Mouse (Mus musculus) limb, embryonic 11.5 days (tissue): ENCODE measurements around the gene Dbndd2. TPM values are rescaled to one million over a fixed set of nuclear protein-coding genes. Genes with fewer than 3 reads are reported as not detected.

Source experiments
- ATAC-seq: fragments of 200-750 bp; cut with Nextera tagmentation; 2 replicates; pipeline ENCODE4 v1.8.0; 2017; ENCODE audit warnings: low read depth; ENCODE audit not compliant: insufficient number of reproducible peaks, low FRiP score, low TSS enrichment
- DNase-seq: peaks from one replicate; pipeline ENCODE4 v3.0.0-alpha.2; 2015; ENCODE audit warnings: low spot score
- H3K27ac ChIP-seq: fragments of 300-500 bp; sonication (generic); replicated peaks from 2 replicates; pipeline ENCODE4 v1.5.1; 2014; ENCODE audit warnings: low read depth, mild to moderate bottlenecking, low read length
- H3K27me3 ChIP-seq: fragments of 300-500 bp; sonication (generic); 2 replicates; pipeline ENCODE4 v1.6.1; 2014; ENCODE audit warnings: mild to moderate bottlenecking, low read length, mixed read lengths; ENCODE audit not compliant: control insufficient read depth, insufficient read depth
- H3K36me3 ChIP-seq: fragments of 300-500 bp; sonication (generic); 2 replicates; pipeline ENCODE4 v1.6.1; 2014; ENCODE audit warnings: mild to moderate bottlenecking, low read length, moderate library complexity, mixed read lengths; ENCODE audit not compliant: control insufficient read depth, insufficient read depth
- H3K4me1 ChIP-seq: fragments of 300-500 bp; sonication (generic); 2 replicates; pipeline ENCODE4 v1.6.1; 2014; ENCODE audit warnings: low read length, mixed read lengths; ENCODE audit not compliant: control insufficient read depth, insufficient read depth
- H3K4me2 ChIP-seq: fragments of 300-500 bp; sonication (generic); 2 replicates; pipeline ENCODE4 v1.6.1; 2014; ENCODE audit warnings: low read depth, mild to moderate bottlenecking, moderate library complexity; ENCODE audit not compliant: severe bottlenecking
- H3K4me3 ChIP-seq: fragments of 300-500 bp; sonication (generic); 2 replicates; pipeline ENCODE4 v1.5.1; 2014; ENCODE audit warnings: low read depth, low read length
- H3K9ac ChIP-seq: fragments of 300-500 bp; sonication (generic); 2 replicates; pipeline ENCODE4 v1.6.1; 2014; ENCODE audit warnings: mild to moderate bottlenecking, low read length
- H3K9me3 ChIP-seq: fragments of 300-500 bp; sonication (generic); 2 replicates; pipeline ENCODE4 v1.6.1; 2016; ENCODE audit warnings: low read length; ENCODE audit not compliant: control insufficient read depth
- WGBS: fragments of 180-500 bp; shearing (Covaris S2); extraction: QIAGEN DNeasy Blood & Tissue Kit; methylation state at CpG from one replicate; pipeline ENCODE4 v1.1.7; 2014; 5-methylcytosine and 5-hydroxymethylcytosine counted together
- polyA plus RNA-seq: library from polyadenylated mRNA; unstranded; fragments of >200 nt; fragmentation: Nextera tagmentation; extraction: Ambion mirVana; gene quantifications from 2 replicates; pipeline ENCODE4 v1.2.1, GENCODE M21; 2014

Gene Dbndd2
- polyA plus RNA-seq, result 0.38 and 1.3 TPM in 2 replicates

DNA sequence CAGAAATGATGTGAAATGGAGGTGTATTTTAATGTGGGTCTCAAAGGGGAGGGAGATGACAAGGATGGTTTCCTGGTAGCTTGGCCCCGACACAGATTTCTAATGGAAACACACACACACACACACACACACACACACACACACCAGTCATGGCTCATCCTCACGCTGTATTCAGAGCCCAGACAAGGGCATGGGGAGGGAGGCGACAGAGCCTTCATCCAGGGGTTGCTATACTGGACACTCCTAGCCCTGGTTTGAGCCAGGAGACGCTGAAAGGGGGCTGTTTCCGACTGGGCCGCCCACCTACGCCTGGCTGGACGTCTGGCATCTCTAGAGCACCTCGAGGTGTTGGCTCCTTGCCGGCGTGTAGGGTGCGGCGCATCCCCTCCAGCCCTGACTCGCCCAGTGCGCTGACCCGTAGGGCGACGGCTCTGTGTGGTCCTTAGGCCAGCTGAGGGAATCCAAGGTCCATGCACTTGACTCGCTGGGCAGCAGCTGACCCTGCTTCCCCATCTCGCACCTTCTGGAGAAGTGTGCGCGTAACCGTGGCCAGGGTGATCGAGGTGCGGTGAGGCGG is at the start of gene Dbndd2:
Gene Dbndd2, plus strand, starts transcription at position 426 of the 577 bp plus-strand sequence.
- H3K27me3 ChIP-seq, result peaks cover 21% of the 10 kb centered on the region
- no peak within 1 kb of the TSS for H3K27ac ChIP-seq
- H3K4me3 ChIP-seq, result peak within 1 kb of the TSS; percentile 68
- DNase-seq (peak; percentile 40), ATAC-seq (no peak)
- no peaks in the 10 kb centered on the region for H3K9me3 ChIP-seq
- WGBS, result 3% methylated on average over 26 of the region's 26 CpGs
- peaks cover 8% of the 10 kb centered on the region; the same call in 1 of the 2 replicates for H3K4me1 ChIP-seq
- peak within 1 kb of the TSS; percentile 57 for H3K9ac ChIP-seq
- peak within 1 kb of the TSS; percentile 100 for H3K4me2 ChIP-seq
- no peaks in the 10 kb centered on the region for H3K36me3 ChIP-seq

- 20% methylated on average over 8 of the region's 8 CpGs for WGBS
- Histone ChIP-seq H3K4me3 (no peak overlapping the region), H3K9me3 (no peaks in the 10 kb centered on the region), H3K27me3 (no peaks in the 10 kb centered on the region; the same call in 1 of the 2 replicates), H3K9ac (0 out of 2 replicates have a peak overlapping the region, but pooled peaks have one; percentile 3), H3K4me2 (no peak overlapping the region), H3K27ac (peak overlapping the region; percentile 42; the same call in 1 of the 2 replicates), H3K36me3 (no peaks in the 10 kb centered on the region), H3K4me1 (peaks cover 33% of the 10 kb centered on the region)
- no peak for ATAC-seq
- DNase-seq, result no peak
These were observed 49.5 kb upstream of the Dbndd2 start for GRCm38 (mm10) chr2:164436215-164436913.

DNA sequence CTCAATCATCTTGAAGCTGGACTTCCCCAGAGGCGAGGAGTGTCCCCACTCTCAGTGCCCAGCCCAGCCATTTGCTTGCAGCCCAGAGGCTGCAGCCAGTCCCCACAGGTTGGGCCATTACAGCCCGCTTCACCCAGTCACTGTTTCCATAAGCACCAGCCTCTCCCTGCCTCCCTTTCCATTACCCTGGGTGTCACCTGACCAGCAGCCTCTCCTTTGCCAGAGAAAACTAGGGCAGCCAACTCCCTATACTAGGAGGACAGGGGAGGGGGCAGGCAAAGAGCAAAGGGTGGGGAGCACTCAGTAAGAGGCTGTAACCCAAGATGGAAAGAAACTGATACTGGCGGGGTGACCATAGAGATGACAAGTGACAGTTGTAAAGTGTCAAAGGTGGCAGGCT is 48.9 kb upstream of the Dbndd2 start:
- H3K4me2 ChIP-seq, result no peak overlapping the region
- no peak for ATAC-seq
- H3K4me1 ChIP-seq, result peaks cover 34% of the 10 kb centered on the region
- WGBS, result 44% methylated on average over 3 of the region's 3 CpGs
- H3K27me3 ChIP-seq, result peaks cover 2% of the 10 kb centered on the region; the same call in 1 of the 2 replicates
- no peak overlapping the region for H3K9ac ChIP-seq
- H3K36me3 ChIP-seq, result no peaks in the 10 kb centered on the region
- H3K4me3 ChIP-seq, result no peak overlapping the region
- H3K27ac ChIP-seq, result peak overlapping the region; percentile 42; the same call in 1 of the 2 replicates
- no peak for DNase-seq
- no peaks in the 10 kb centered on the region for H3K9me3 ChIP-seq

DNA sequence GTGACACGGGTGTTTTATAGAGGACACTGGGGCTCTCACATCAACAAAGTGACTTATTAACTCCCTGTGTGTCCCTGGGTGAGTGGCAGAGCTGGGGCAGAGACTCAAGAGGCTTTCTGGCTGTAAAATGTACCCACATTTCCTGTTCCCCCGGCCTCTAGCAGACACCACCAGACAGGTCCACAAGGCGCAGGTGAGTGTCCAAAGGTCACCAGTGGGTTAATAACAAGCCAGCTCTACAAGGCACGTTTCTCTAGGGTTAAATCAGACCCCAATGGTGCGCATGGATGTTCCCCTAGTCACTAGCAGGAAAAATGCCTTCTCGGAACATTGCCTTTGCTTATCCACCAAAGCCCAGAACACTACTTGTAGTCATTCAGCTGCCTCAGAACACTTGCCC is 48.2 kb upstream of the Dbndd2 start:
- H3K4me2 ChIP-seq, result no peak overlapping the region
- no peak overlapping the region for H3K9ac ChIP-seq
- DNase-seq (no peak), ATAC-seq (no peak)
- 50% methylated on average over 6 of the region's 6 CpGs for WGBS
- H3K27ac ChIP-seq, result no peak overlapping the region
- H3K27me3 ChIP-seq, result peaks cover 2% of the 10 kb centered on the region; the same call in 1 of the 2 replicates
- H3K4me1 ChIP-seq, result peaks cover 27% of the 10 kb centered on the region
- no peak overlapping the region for H3K4me3 ChIP-seq
- H3K36me3 ChIP-seq, result no peaks in the 10 kb centered on the region
- no peaks in the 10 kb centered on the region for H3K9me3 ChIP-seq

DNA sequence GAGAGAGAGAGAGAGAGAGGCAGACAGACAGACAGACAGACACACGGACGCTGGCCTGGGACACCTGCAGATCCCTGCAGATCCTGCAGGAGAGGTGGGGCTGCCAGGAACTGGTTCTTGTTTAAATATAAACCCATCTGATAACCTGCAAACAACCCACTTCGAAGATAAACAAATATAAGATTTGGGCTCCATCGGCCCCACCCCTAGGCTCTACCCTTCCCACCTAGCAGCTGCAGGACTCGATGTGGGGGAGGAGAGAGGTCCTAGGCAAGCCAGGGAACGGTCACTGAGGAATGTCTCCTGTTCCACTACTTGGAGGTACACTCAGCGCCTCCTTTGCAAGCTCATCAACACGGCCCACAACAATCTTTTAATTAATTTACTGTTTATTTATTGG is 47.6 kb upstream of the Dbndd2 start:
- H3K27ac ChIP-seq, result no peak overlapping the region
- no peak for DNase-seq
- no peak overlapping the region for H3K4me3 ChIP-seq
- H3K9me3 ChIP-seq, result no peaks in the 10 kb centered on the region
- H3K4me1 ChIP-seq, result peaks cover 24% of the 10 kb centered on the region
- peaks cover 2% of the 10 kb centered on the region; the same call in 1 of the 2 replicates for H3K27me3 ChIP-seq
- no peak for ATAC-seq
- H3K9ac ChIP-seq, result no peak overlapping the region
- WGBS, result 55% methylated on average over 8 of the region's 8 CpGs
- H3K4me2 ChIP-seq, result no peak overlapping the region
- no peaks in the 10 kb centered on the region for H3K36me3 ChIP-seq

DNA sequence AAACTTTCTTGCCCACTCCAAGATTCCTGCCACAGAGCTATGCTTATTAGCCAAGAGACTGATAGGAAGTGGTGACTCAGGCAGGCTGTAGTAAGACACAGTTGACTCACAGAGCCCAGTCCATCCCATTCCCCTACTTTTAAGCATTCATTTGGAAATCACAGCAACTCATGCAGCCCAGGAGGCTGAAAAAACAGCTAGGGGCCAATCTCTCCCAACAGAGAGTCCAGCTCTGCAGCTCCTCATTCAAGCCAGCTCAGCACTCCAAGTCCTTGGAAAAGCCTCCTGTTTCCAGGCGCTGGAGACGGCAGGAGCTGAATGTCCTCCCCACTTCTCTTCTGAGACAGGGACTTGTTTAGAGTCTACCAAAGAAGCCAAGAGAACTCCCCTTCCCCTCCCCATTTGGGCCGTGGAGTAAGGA is 46.9 kb upstream of the Dbndd2 start:
- no peak overlapping the region for H3K27ac ChIP-seq
- ATAC-seq (no peak), DNase-seq (no peak)
- 65% methylated on average over 3 of the region's 3 CpGs for WGBS
- H3K9ac ChIP-seq, result no peak overlapping the region
- no peak overlapping the region for H3K4me2 ChIP-seq
- H3K27me3 ChIP-seq, result peaks cover 2% of the 10 kb centered on the region; the same call in 1 of the 2 replicates
- H3K4me1 ChIP-seq, result peaks cover 24% of the 10 kb centered on the region
- H3K4me3 ChIP-seq, result no peak overlapping the region
- H3K36me3 ChIP-seq, result no peaks in the 10 kb centered on the region
- H3K9me3 ChIP-seq, result no peaks in the 10 kb centered on the region

DNA sequence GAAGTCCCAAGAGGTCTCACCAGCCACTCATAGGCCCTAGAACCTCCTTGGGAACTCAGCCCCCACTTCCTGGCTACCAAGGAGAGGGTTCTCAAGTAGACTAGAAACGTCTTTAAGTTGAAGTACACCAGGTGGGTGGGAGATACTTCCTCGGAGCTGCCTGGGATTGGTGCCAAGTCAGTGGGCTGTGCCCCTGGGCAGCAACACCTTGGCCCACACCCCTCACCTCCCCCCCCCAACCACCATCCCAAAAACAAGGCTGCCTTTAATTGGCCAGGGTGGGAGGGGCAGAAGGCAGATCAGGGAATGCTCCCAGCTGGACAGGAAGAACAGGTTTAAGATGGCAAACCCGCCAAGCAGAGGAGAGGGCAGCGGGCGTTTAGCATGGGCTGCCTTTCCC is 45.6 kb upstream of the Dbndd2 start:
- H3K9me3 ChIP-seq, result no peaks in the 10 kb centered on the region
- no peak overlapping the region for H3K4me2 ChIP-seq
- DNase-seq (no peak), ATAC-seq (no peak)
- H3K4me3 ChIP-seq, result no peak overlapping the region
- no peak overlapping the region for H3K27ac ChIP-seq
- peaks cover 23% of the 10 kb centered on the region for H3K4me1 ChIP-seq
- H3K36me3 ChIP-seq, result no peaks in the 10 kb centered on the region
- no peak overlapping the region for H3K9ac ChIP-seq
- 63% methylated on average over 5 of the region's 5 CpGs for WGBS
- H3K27me3 ChIP-seq, result peaks cover 2% of the 10 kb centered on the region; the same call in 1 of the 2 replicates

- Histone ChIP-seq H3K27me3 (peaks cover 2% of the 10 kb centered on the region; the same call in 1 of the 2 replicates), H3K4me3 (no peak overlapping the region), H3K36me3 (no peaks in the 10 kb centered on the region), H3K9me3 (no peaks in the 10 kb centered on the region), H3K4me2 (peak overlapping the region; percentile 92; the same call in 1 of the 2 replicates), H3K9ac (no peak overlapping the region), H3K4me1 (peaks cover 22% of the 10 kb centered on the region), H3K27ac (no peak overlapping the region)
- 32% methylated on average over 8 of the region's 8 CpGs for WGBS
- ATAC-seq (no peak), DNase-seq (no peak)
These were observed 44.8 kb upstream of the Dbndd2 start for GRCm38 (mm10) chr2:164441155-164441554.
